In genomic region chr17:47762518-47763340, GRCm38 (mm10) we compare ENCODE assay signal across 8 mouse cellular contexts. TPM values are rescaled to one million over a fixed set of nuclear protein-coding genes. Genes with fewer than 3 reads are reported as not detected.
A peak's percentile ranks its signal among the peaks of the same experiment; 100 is the strongest.
DNase-seq lines count a peak whose midpoint lies in the region; ATAC-seq lines count a peak whose summit lies in the region.

No protein-coding gene starts in this region.

- intact Hi-C loops in left cerebral cortex, postnatal 14 days (cut with DNase I): no loop called here

- H3K4me1 ChIP-seq in midbrain, embryonic 14.5 days (ENCODE audit: control insufficient read depth, insufficient read depth, low read length): no peaks in the 10 kb centered on the region

- H3K4me2 ChIP-seq in midbrain, embryonic 14.5 days (ENCODE audit: low read length): no peak overlapping the region

- H3K36me3 ChIP-seq in midbrain, embryonic 14.5 days (ENCODE audit: control insufficient read depth, insufficient read depth, low read length): no peaks in the 10 kb centered on the region

- peak; percentile 71 for DNase-seq in adrenal gland, postnatal 14 days
- DNase-seq in cerebellum, postnatal 36 days: peak; percentile 56 to 60
- DNase-seq in heart, adult 11 months: peak; percentile 99
- peak; percentile 54 for DNase-seq in kidney, adult 18-20 months
- peak; percentile 78 to 83 for DNase-seq in left cerebral cortex, postnatal 14 days (ENCODE audit: low spot score in 2 of 2)
- peak; percentile 76 for DNase-seq in midbrain, embryonic 14.5 days
- peak; percentile 87 for DNase-seq in testis, postnatal 14 days (ENCODE audit: low spot score)
- no peak for DNase-seq in c-Kit-positive CD71-positive TER-119-positive erythroid progenitor cells, embryonic 14.5 days (ENCODE audit: low spot score)

- peak overlapping the region; percentile 52 for H3K27ac ChIP-seq in midbrain, embryonic 14.5 days (replicated peaks; ENCODE audit: low read depth, low read length)

- H3K27me3 ChIP-seq in midbrain, embryonic 14.5 days (ENCODE audit: control insufficient read depth, insufficient read depth, low read length): no peaks in the 10 kb centered on the region

- WGBS in midbrain, embryonic 14.5 days: 68% methylated on average over 13 of the region's 13 CpGs

- no peaks in the 10 kb centered on the region for H3K9me3 ChIP-seq in midbrain, embryonic 14.5 days (ENCODE audit: control insufficient read depth, low read length)

- H3K4me3 ChIP-seq in midbrain, embryonic 14.5 days (replicated peaks; ENCODE audit: low read depth, low read length): no peak overlapping the region

- H3K9ac ChIP-seq in midbrain, embryonic 14.5 days (replicated peaks; ENCODE audit: low read length): no peak overlapping the region

- ATAC-seq in midbrain, embryonic 14.5 days (ENCODE audit: low FRiP score, low TSS enrichment): peak; percentile 79

RNA-seq across cellular contexts. Expression of gene Tfeb, which starts 25.9 kb away (rescaled TPM):
- 18.9 and 22.3 TPM in 2 replicates for total RNA-seq in adrenal gland, postnatal 14 days (2021)
- 10 to 100 TPM in 1 of 2 experiments, 1 to 10 TPM in 1; 8.0 to 13.3 TPM for total RNA-seq in left cerebral cortex, postnatal 14 days (2021)
- 1.6 and 2.7 TPM in 2 replicates for polyA plus RNA-seq in midbrain, embryonic 14.5 days (2014; fragmentation: Nextera tagmentation; extraction: Ambion mirVana)

RNA-seq across cellular contexts. Expression of gene Pgc, which starts 36.1 kb away (rescaled TPM):
- total RNA-seq in adrenal gland, postnatal 14 days (2021): not detected in 2 replicates
- total RNA-seq in left cerebral cortex, postnatal 14 days (2021): not detected
- not detected in 2 replicates for polyA plus RNA-seq in midbrain, embryonic 14.5 days (2014; fragmentation: Nextera tagmentation; extraction: Ambion mirVana)
